Mouse (Mus musculus) myocyte (in vitro differentiated cells): ENCODE data around the gene Gm15155. TPM values are rescaled to one million over a fixed set of nuclear protein-coding genes. Genes with fewer than 3 reads are reported as not detected.

ENCODE experiments used
- H3K27me3 ChIP-seq: one replicate; pipeline ENCODE4 v1.6.1; 2011; ENCODE audit not compliant: control insufficient read depth, insufficient read depth, insufficient read length
- H3K36me3 ChIP-seq: one replicate; pipeline ENCODE4 v1.6.1; 2011; ENCODE audit not compliant: control insufficient read depth, insufficient read depth
- H3K4me2 ChIP-seq: one replicate; pipeline ENCODE4 v1.6.1; 2011; ENCODE audit warnings: low read depth, control low read depth
- H3K4me3 ChIP-seq: one replicate; pipeline ENCODE4 v1.5.1; 2011; ENCODE audit warnings: mild to moderate bottlenecking, control low read depth, moderate library complexity
- H3K79me2 ChIP-seq: one replicate; pipeline ENCODE4 v1.6.1; 2011; ENCODE audit not compliant: control insufficient read depth, insufficient read depth
- H3ac ChIP-seq: one replicate; pipeline ENCODE4 v1.6.1; 2011; ENCODE audit not compliant: control insufficient read depth, insufficient read length
- CEBPB ChIP-seq: IDR thresholded peaks from 2 replicates; pipeline ENCODE4 v1.6.1; 2011; ENCODE audit warnings: mild to moderate bottlenecking, moderate library complexity; ENCODE audit not compliant: poor library complexity, insufficient read depth, severe bottlenecking
- E2F4 ChIP-seq: IDR thresholded peaks from one replicate; pipeline ENCODE4 v1.6.1; 2011; ENCODE audit warnings: mild to moderate bottlenecking, control low read depth, moderate library complexity; ENCODE audit not compliant: insufficient read depth
- MAX ChIP-seq: IDR thresholded peaks from one replicate; pipeline ENCODE4 v1.6.1; 2011; ENCODE audit warnings: low read depth, mild to moderate bottlenecking, control low read depth
- MYOD1 ChIP-seq, 3 experiments: IDR thresholded peaks; one replicate each; pipeline ENCODE4 v1.6.1; 2011; ENCODE audit warnings: control low read depth in 2 of 3, low read depth in 2 of 3, mild to moderate bottlenecking in 2 of 3, moderate library complexity in 1 of 3; ENCODE audit not compliant: insufficient read length in 2 of 3, control insufficient read depth in 1 of 3
- MYOG ChIP-seq, 3 experiments: IDR thresholded peaks; one replicate each; pipeline ENCODE4 v1.6.1; 2011; ENCODE audit warnings: control low read depth in 2 of 3, low read depth in 2 of 3, mild to moderate bottlenecking in 2 of 3; ENCODE audit not compliant: insufficient read length in 2 of 3, control insufficient read depth in 1 of 3, insufficient read depth in 1 of 3
- POLR2A ChIP-seq: IDR thresholded peaks from one replicate; pipeline ENCODE4 v1.6.1; 2011; ENCODE audit warnings: low read depth, mild to moderate bottlenecking, control low read depth, moderate library complexity; ENCODE audit not compliant: insufficient read length
- POLR2AphosphoS2 ChIP-seq: IDR thresholded peaks from one replicate; pipeline ENCODE4 v1.6.1; 2011; ENCODE audit warnings: low read depth, control low read depth; ENCODE audit not compliant: insufficient read length
- REST ChIP-seq: IDR thresholded peaks from one replicate; pipeline ENCODE4 v1.6.1; 2011; ENCODE audit warnings: mild to moderate bottlenecking, control low read depth, moderate library complexity; ENCODE audit not compliant: insufficient read depth, insufficient read length
- SRF ChIP-seq: IDR thresholded peaks from one replicate; pipeline ENCODE4 v1.6.1; 2011; ENCODE audit warnings: low read depth; ENCODE audit not compliant: control insufficient read depth, insufficient read length
- TCF12 ChIP-seq: IDR thresholded peaks from one replicate; pipeline ENCODE4 v1.6.1; 2011; ENCODE audit warnings: mild to moderate bottlenecking, control low read depth; ENCODE audit not compliant: poor library complexity, insufficient read depth, severe bottlenecking
- TCF3 ChIP-seq: IDR thresholded peaks from one replicate; pipeline ENCODE4 v1.6.1; 2011; ENCODE audit warnings: low read depth, control low read depth; ENCODE audit not compliant: insufficient read length
- USF1 ChIP-seq: IDR thresholded peaks from one replicate; pipeline ENCODE4 v1.6.1; 2011; ENCODE audit warnings: low read depth, mild to moderate bottlenecking, control low read depth, moderate library complexity
- polyA plus RNA-seq: library from polyadenylated mRNA; unstranded; fragments of >200 nt; fragmentation: generic; extraction: Trizol; gene quantifications from one replicate; pipeline ENCODE4 v1.2.1, GENCODE M21; 2012; ENCODE audit warnings: missing spikeins

Gene Gm15155
- polyA plus RNA-seq = not detected

GRCm38 (mm10) chrX:155624341-155624841 lies at the start of gene Gm15155:
Gene Gm15155 (plus strand): TSS chrX:155624741.
- peaks cover 8% of the 10 kb centered on the region for H3K27me3 ChIP-seq
- peak within 1 kb of the TSS; percentile 10 for H3K4me3 ChIP-seq
- H3ac ChIP-seq = no peak within 1 kb of the TSS
- H3K79me2 ChIP-seq = no peaks in the 10 kb centered on the region
- peak within 1 kb of the TSS; percentile 85 for H3K4me2 ChIP-seq
- TF ChIP-seq REST (no peak), MYOD1 (IDR thresholded peaks at IDR 0.05; ENCODE audit: control insufficient read depth in 1 of 3, insufficient read length in 2 of 3, low read depth in 2 of 3) (no peak), MYOG (IDR thresholded peaks at IDR 0.05; ENCODE audit: control insufficient read depth in 1 of 3, insufficient read depth in 1 of 3, insufficient read length in 2 of 3, low read depth in 2 of 3) (no peak), CEBPB (no peak), E2F4 (no peak), SRF (no peak), TCF3 (no peak), POLR2A (no peak), TCF12 (no peak), MAX (no peak), POLR2AphosphoS2 (no peak)
- no peaks in the 10 kb centered on the region for H3K36me3 ChIP-seq

GRCm38 (mm10) chrX:155579791-155580190 lies 44.8 kb upstream of the Gm15155 start:
- Histone ChIP-seq H3ac (no peak overlapping the region), H3K4me3 (no peak overlapping the region), H3K4me2 (no peak overlapping the region), H3K27me3 (no peaks in the 10 kb centered on the region), H3K79me2 (no peaks in the 10 kb centered on the region), H3K36me3 (no peaks in the 10 kb centered on the region)
- TF ChIP-seq REST = no peak
- no peak for TF ChIP-seq MAX
- no peak for TF ChIP-seq CEBPB
- no peak for TF ChIP-seq MYOG (IDR thresholded peaks at IDR 0.05; ENCODE audit: control insufficient read depth in 1 of 3, insufficient read depth in 1 of 3, insufficient read length in 2 of 3, low read depth in 2 of 3)
- no peak for TF ChIP-seq POLR2A

- Histone ChIP-seq H3K27me3 (no peaks in the 10 kb centered on the region), H3K4me2 (peak overlapping the region; percentile 45), H3ac (no peak overlapping the region), H3K36me3 (no peaks in the 10 kb centered on the region), H3K4me3 (no peak overlapping the region), H3K79me2 (no peaks in the 10 kb centered on the region)
- TF ChIP-seq POLR2AphosphoS2 (no peak), CEBPB (0 out of 2 replicates have a peak, but pooled peaks have one; percentile 10), USF1 (peak; percentile 10)
These were observed 40.0 kb upstream of the Gm15155 start for GRCm38 (mm10) chrX:155584586-155584985.

GRCm38 (mm10) chrX:155591490-155591889 lies 33.1 kb upstream of the Gm15155 start:
- Histone ChIP-seq H3K4me2 (peak overlapping the region; percentile 5), H3K4me3 (no peak overlapping the region), H3K36me3 (no peaks in the 10 kb centered on the region), H3ac (no peak overlapping the region), H3K79me2 (no peaks in the 10 kb centered on the region), H3K27me3 (no peaks in the 10 kb centered on the region)
- no peak for TF ChIP-seq CEBPB
- TF ChIP-seq USF1 = no peak
- TF ChIP-seq MYOD1 (IDR thresholded peaks at IDR 0.05; ENCODE audit: control insufficient read depth in 1 of 3, insufficient read length in 2 of 3, low read depth in 2 of 3) = no peak
- no peak for TF ChIP-seq TCF3
- TF ChIP-seq POLR2A = no peak
- TF ChIP-seq TCF12 = no peak
- no peak for TF ChIP-seq REST
- TF ChIP-seq MYOG (IDR thresholded peaks at IDR 0.05; ENCODE audit: control insufficient read depth in 1 of 3, insufficient read depth in 1 of 3, insufficient read length in 2 of 3, low read depth in 2 of 3) = no peak
- TF ChIP-seq SRF = no peak
- no peak for TF ChIP-seq POLR2AphosphoS2
- TF ChIP-seq E2F4 = no peak
- TF ChIP-seq MAX = no peak

DNA sequence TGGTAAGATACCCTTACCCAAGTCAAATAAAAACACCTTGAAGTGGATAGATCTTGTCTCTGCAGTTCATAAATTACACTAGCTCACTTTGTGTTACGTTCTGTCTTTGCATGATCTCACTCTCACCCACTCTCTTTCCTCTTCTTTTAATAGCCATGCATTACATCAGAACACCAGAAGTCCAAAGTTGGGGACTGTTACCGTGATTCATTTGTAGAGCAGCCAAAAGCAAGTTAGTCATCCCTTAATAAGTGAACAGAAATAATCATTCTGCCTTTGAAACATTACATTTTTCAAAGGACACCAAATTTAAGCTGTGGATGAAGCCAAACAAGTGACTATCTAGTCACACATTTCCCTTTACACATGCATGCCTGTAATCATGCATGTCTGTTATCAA lies 32.1 kb upstream of the Gm15155 start:
- TF ChIP-seq E2F4 = no peak
- Histone ChIP-seq H3K79me2 (no peaks in the 10 kb centered on the region), H3K4me2 (no peak overlapping the region), H3K4me3 (no peak overlapping the region), H3K36me3 (no peaks in the 10 kb centered on the region), H3K27me3 (no peaks in the 10 kb centered on the region), H3ac (no peak overlapping the region)
